ENCODE assay signal across 25 mouse cellular contexts in the genomic region with DNA sequence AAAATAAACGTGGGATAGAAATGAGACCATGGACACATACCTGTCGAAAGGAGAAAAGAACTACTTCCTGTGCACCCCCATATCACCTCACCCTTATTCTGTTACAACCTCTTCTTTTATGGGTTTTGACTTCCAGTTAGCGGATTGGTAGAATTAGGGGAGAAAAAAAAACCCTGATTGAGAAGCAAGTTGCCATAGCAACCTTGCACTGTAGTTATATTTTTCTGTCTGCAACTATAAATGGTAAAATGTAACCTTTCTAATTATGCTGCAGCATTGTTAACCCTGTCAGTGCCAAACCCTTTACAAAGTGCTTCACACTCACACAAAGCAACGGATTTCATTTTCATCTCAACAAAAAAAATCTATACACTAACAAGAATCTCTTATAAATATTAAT. TPM values are rescaled to one million over a fixed set of nuclear protein-coding genes. Genes with fewer than 3 reads are reported as not detected.
DNase-seq lines count a peak whose midpoint lies in the region; ATAC-seq lines count a peak whose summit lies in the region.
"Had no signal": no experiment of that assay in that cellular context is flagged by ENCODE, and none has a peak within 500 bp of the region (broad histone marks: within the 10 kb centered on the region; RNA-seq: fewer than 3 reads in every experiment).

No protein-coding gene starts in this region.

- peak overlapping the region; percentile 68 for H3K27ac ChIP-seq in forebrain, embryonic 13.5 days
- no peak overlapping the region for H3K27ac ChIP-seq in forebrain, embryonic 10.5 days
- peak overlapping the region; percentile 62; the same call in 1 of the 2 replicates for H3K27ac ChIP-seq in midbrain, embryonic 16.5 days (ENCODE audit: low read length)
- no peak overlapping the region for H3K27ac ChIP-seq in midbrain, embryonic 10.5 days (replicated peaks)
- H3K27ac ChIP-seq: embryonic facial prominence, embryonic 13.5 days; neural tube, embryonic 13.5 days had no signal

- peak; percentile 44; the same call in 1 of the 2 replicates for ATAC-seq in forebrain, embryonic 13.5 days
- peak; percentile 27; the same call in 1 of the 2 replicates for ATAC-seq in midbrain, embryonic 16.5 days
- ATAC-seq in megakaryocyte-erythroid progenitor cell, adult 5-6 weeks (replicated peaks; ENCODE audit: low FRiP score, low TSS enrichment, poor library complexity, severe bottlenecking), result no peak
- ATAC-seq: CD4-positive, CD25-positive, alpha-beta regulatory T cell, adult 4 months; liver, postnatal 0 days; Patski had no signal

- 61% methylated on average over 4 of the region's 4 CpGs for WGBS in forebrain, embryonic 13.5 days
- 94% methylated on average over 4 of the region's 4 CpGs for WGBS in forebrain, embryonic 10.5 days
- 40% methylated on average over 4 of the region's 4 CpGs for WGBS in midbrain, embryonic 16.5 days
- WGBS in midbrain, embryonic 10.5 days, result 86% methylated on average over 4 of the region's 4 CpGs

- no peak overlapping the region for H3K4me2 ChIP-seq in forebrain, embryonic 13.5 days
- 0 out of 2 replicates have a peak overlapping the region, but pooled peaks have one; percentile 5 for H3K4me2 ChIP-seq in midbrain, embryonic 16.5 days (ENCODE audit: low read length)
- H3K4me2 ChIP-seq: embryonic facial prominence, embryonic 13.5 days; neural tube, embryonic 13.5 days had no signal

- no peaks in the 10 kb centered on the region for H3K9me3 ChIP-seq in forebrain, embryonic 13.5 days (replicated peaks)
- H3K9me3 ChIP-seq in forebrain, embryonic 10.5 days, result no peaks in the 10 kb centered on the region
- H3K9me3 ChIP-seq in midbrain, embryonic 16.5 days (replicated peaks; ENCODE audit: control insufficient read depth, low read length, poor library complexity, severe bottlenecking), result no peaks in the 10 kb centered on the region
- no peaks in the 10 kb centered on the region for H3K9me3 ChIP-seq in midbrain, embryonic 10.5 days (replicated peaks)
- H3K9me3 ChIP-seq: embryonic facial prominence, embryonic 13.5 days; hindbrain, embryonic 10.5 days; neural tube, embryonic 13.5 days had no signal

- no peak overlapping the region for H3K4me3 ChIP-seq in forebrain, embryonic 13.5 days
- H3K4me3 ChIP-seq in forebrain, embryonic 10.5 days, result no peak overlapping the region
- H3K4me3 ChIP-seq in midbrain, embryonic 16.5 days (ENCODE audit: low read depth, low read length), result no peak overlapping the region
- H3K4me3 ChIP-seq in midbrain, embryonic 10.5 days, result no peak overlapping the region
- H3K4me3 ChIP-seq: embryonic facial prominence, embryonic 13.5 days; hindbrain, embryonic 10.5 days; neural tube, embryonic 13.5 days had no signal

- H3K4me1 ChIP-seq in forebrain, embryonic 13.5 days, result peaks cover 31% of the 10 kb centered on the region
- peaks cover 4% of the 10 kb centered on the region; the same call in 1 of the 2 replicates for H3K4me1 ChIP-seq in forebrain, embryonic 10.5 days
- H3K4me1 ChIP-seq in midbrain, embryonic 16.5 days (ENCODE audit: control insufficient read depth, insufficient read depth, low read length), result peaks cover 22% of the 10 kb centered on the region
- H3K4me1 ChIP-seq in midbrain, embryonic 10.5 days, result peaks cover 8% of the 10 kb centered on the region

- DNase-seq in forebrain, embryonic 10.5 days (ENCODE audit: extremely low spot score, low spot score), result no peak
- peak; percentile 34 for DNase-seq in left cerebral cortex, adult 11 months (ENCODE audit: low spot score)
- no peak for DNase-seq in left cerebral cortex, adult 8-10 months (ENCODE audit: low spot score in 2 of 2)
- no peak for DNase-seq in midbrain, embryonic 10.5 days (ENCODE audit: low spot score)
- peak; percentile 69 for DNase-seq in telencephalon, adult 2 months (ENCODE audit: low read depth, low spot score)
- DNase-seq: adrenal gland, adult 8-10 months; cerebellum, adult 11 months; cerebellum, postnatal 10 days; kidney, adult 8-10 months; kidney, postnatal 14 days; liver, postnatal 0 days; lung, postnatal 10 days; spleen, adult 18-20 months; thymus, adult 18-20 months; thymus, postnatal 4 days had no signal

- no peak overlapping the region for H3K9ac ChIP-seq in forebrain, embryonic 13.5 days
- no peak overlapping the region for H3K9ac ChIP-seq in midbrain, embryonic 16.5 days (ENCODE audit: low read depth, low read length)
- H3K9ac ChIP-seq: embryonic facial prominence, embryonic 13.5 days; liver, postnatal 0 days; neural tube, embryonic 13.5 days had no signal

- H3K27me3 ChIP-seq in forebrain, embryonic 13.5 days, result no peaks in the 10 kb centered on the region
- H3K27me3 ChIP-seq in forebrain, embryonic 10.5 days (ENCODE audit: poor library complexity, severe bottlenecking), result no peaks in the 10 kb centered on the region
- H3K27me3 ChIP-seq in midbrain, embryonic 16.5 days (ENCODE audit: control insufficient read depth, insufficient read depth, low read depth, low read length), result no peaks in the 10 kb centered on the region
- no peaks in the 10 kb centered on the region for H3K27me3 ChIP-seq in midbrain, embryonic 10.5 days (ENCODE audit: low read depth, poor library complexity, severe bottlenecking)
- H3K27me3 ChIP-seq: embryonic facial prominence, embryonic 13.5 days; neural tube, embryonic 13.5 days; Patski had no signal

- H3K36me3 ChIP-seq in forebrain, embryonic 13.5 days (ENCODE audit: poor library complexity, severe bottlenecking), result no peaks in the 10 kb centered on the region
- H3K36me3 ChIP-seq in forebrain, embryonic 10.5 days (replicated peaks), result no peaks in the 10 kb centered on the region
- H3K36me3 ChIP-seq in midbrain, embryonic 16.5 days (ENCODE audit: control insufficient read depth, insufficient read depth, low read length), result no peaks in the 10 kb centered on the region
- H3K36me3 ChIP-seq in midbrain, embryonic 10.5 days, result no peaks in the 10 kb centered on the region
- H3K36me3 ChIP-seq: embryonic facial prominence, embryonic 13.5 days; hindbrain, embryonic 10.5 days; neural tube, embryonic 13.5 days had no signal

RNA-seq across cellular contexts. Expression of gene Scel, which starts 39.2 kb away (rescaled TPM):
- 0.10 TPM in 1 of 2 replicates, not detected in the other for polyA plus RNA-seq in forebrain, embryonic 13.5 days (2015; fragmentation: Nextera tagmentation; extraction: Ambion mirVana)
- 0.09 and 0.20 TPM in 2 replicates for polyA plus RNA-seq in forebrain, embryonic 10.5 days (2016; fragmentation: Nextera tagmentation; extraction: Ambion mirVana)
- total RNA-seq in left cerebral cortex, adult 8-10 months (2022), result 1 to 10 TPM; 1.2 to 1.5 (median 1.4) TPM
- 0.16 and 0.34 TPM in 2 replicates for polyA plus RNA-seq in midbrain, embryonic 16.5 days (2015; fragmentation: Nextera tagmentation; extraction: Ambion mirVana)
- polyA plus RNA-seq in midbrain, embryonic 10.5 days (2016; fragmentation: Nextera tagmentation; extraction: Ambion mirVana), result 0.22 and 0.38 TPM in 2 replicates
- total RNA-seq in megakaryocyte-erythroid progenitor cell, adult 5-6 weeks (2014; fragmentation: Nextera tagmentation), result not detected in 2 replicates
- total RNA-seq in megakaryocyte-erythroid progenitor cell, adult 5-6 weeks (2017), result not detected in 2 replicates
- total RNA-seq: liver, adult 2 months; megakaryocyte progenitor cell, adult 5-6 weeks had no signal
- polyA plus RNA-seq: liver, adult 2 months; liver, postnatal 0 days had no signal

Comparison
In these comparisons a context has a peak if more than half of its experiments do, and no peak if none do; other contexts are left out.
1. H3K27ac ChIP-seq: peak in forebrain, embryonic 13.5 days (single experiment) and midbrain, embryonic 16.5 days (single experiment); none in forebrain, embryonic 10.5 days (single experiment) and midbrain, embryonic 10.5 days (single experiment).
2. DNase-seq: peak in left cerebral cortex, adult 11 months (single experiment) and telencephalon, adult 2 months (single experiment); none in forebrain, embryonic 10.5 days (single experiment), left cerebral cortex, adult 8-10 months (0 of 2) and midbrain, embryonic 10.5 days (single experiment).